Mouse (Mus musculus): ENCODE measurements around the gene Ttc13.

The Ttc13 gene

DNA sequence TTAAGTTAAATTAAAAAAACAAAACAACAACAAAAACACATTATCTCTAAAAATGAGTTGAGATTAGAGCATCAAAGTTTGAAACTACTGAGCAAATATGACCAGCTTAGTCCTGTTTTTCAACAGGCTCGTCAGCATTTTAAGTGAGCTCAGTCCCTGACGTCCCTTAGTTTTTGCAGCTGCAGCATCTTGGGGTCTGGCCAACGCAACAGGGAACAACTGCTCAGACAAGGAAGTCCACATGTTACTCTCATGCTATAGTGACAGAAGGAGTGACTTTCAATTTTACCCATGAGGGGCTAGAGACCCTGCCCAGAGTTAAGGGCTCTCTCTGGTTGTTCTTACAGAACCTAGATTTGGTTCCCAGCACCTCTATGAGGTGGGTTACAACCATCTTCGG lies 17.4 kb downstream of the Ttc13 start:
- in situ Hi-C loops (cut with MboI; ENCODE audit: low sequenced_read_pairs), result no loop called here

DNA sequence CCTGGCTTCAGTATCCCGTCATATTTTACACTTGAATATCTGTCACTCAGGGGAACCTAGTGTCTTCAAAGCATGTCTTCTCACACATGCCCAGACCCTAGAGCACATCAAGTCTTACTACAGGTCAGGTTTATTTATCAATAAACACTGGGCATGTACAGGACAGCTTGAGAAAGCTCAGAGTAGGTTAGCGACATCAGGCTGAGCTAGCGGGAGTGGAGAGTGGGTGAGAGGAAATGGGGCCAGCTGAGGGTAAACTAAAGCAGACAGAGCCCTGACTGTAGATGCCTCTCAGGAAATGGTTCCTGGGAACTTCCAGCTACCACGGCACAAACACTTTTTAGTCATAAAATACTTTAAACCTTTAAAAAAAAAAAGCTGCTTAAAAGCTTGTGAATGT lies 18.3 kb downstream of the Ttc13 start:
- in situ Hi-C loops (cut with MboI; ENCODE audit: low sequenced_read_pairs), result no loop called here

DNA sequence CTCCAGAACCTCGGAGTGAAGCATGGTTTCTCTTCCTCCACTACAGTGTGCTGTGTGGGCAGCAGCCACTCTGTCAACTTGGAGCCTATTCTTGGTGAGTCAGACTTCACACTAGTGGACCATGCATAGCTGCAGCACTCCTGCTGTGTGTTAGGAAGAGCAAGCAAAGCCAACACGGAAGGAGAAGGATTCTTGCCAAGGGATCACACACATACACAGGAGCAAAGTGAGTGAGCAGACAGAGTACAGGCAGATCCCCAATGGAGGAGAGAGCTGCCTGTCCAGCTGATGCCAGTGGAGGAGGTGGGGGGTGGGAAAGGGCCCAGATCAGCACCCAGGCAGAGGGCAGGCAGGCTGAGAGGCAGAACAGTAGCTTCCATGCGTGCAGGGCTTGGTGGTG lies 19.6 kb downstream of the Ttc13 start:
- in situ Hi-C loops (cut with MboI; ENCODE audit: low sequenced_read_pairs), result no loop called here

DNA sequence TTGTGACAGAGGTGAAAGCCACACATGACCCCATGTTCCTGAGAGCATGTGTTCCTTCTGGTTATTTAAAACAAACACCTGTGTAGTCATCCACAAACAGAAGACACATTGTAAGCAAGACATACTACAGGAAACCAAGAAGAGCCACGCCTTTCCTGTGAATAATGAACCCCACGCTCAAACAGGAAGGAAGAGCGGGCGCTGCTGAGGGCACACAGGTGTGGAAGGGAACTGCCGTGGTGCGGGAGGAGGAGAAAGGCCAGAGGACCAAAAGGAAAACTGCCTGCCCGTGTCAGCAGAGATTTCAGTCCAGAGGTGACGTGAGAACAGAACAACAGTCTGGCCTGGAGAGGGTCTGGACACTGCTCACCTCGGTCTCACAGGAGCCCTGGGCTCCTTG lies 20.8 kb downstream of the Ttc13 start:
- in situ Hi-C loops (cut with MboI; ENCODE audit: low sequenced_read_pairs), result no loop called here

DNA sequence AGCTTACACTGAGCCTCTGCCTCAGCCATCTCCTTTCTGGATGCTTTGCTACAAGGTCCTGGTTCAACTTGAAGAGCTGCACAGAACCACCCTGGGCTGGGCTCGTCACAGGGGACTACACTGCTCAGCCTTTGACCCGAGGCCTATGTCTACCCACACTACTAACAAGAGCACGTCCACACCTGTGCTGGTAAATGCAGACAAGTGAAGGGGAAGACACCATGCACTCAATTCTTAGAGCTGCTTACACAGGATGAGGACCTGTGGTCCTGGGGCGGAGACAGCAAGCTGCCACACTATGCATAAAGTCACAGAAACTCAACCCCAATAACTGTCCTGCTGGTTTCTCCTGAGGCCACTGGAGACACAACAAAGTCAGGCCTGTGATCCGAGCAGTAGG lies 21.5 kb downstream of the Ttc13 start:
- in situ Hi-C loops (cut with MboI; ENCODE audit: low sequenced_read_pairs), result no loop called here

DNA sequence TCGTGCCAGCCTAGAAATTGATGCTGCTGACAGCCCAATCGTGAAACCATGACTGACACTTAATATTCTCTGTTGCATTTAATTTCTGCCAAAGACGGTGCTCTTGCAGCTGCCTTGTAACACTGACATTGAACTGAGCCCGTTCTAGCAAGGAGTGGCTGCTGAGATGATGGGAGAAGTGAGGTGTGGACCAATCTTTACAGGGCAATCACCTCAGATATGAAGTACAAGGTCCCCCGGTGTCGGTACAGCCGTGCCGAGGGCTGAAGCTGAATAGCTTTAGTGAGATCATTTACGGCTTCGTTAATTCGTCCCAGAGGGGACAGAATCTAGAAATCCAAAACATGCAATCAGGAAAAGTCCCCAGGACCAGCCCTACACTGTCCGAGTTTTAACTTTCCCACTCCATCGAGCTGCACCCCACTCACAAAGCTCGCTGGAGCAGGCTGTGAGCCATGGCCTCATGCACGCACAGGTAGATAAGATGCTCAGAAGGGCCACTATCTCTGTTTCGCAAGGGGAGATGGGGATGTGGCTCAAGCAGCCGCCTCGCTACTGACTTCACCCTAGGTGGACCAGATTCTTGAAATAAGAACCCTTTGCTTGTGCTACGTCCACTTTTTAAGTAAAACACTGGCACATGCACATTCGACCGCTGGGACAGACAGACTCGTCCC lies 26.2 kb downstream of the Ttc13 start:
- in situ Hi-C loops (cut with MboI; ENCODE audit: low sequenced_read_pairs), result no loop called here

DNA sequence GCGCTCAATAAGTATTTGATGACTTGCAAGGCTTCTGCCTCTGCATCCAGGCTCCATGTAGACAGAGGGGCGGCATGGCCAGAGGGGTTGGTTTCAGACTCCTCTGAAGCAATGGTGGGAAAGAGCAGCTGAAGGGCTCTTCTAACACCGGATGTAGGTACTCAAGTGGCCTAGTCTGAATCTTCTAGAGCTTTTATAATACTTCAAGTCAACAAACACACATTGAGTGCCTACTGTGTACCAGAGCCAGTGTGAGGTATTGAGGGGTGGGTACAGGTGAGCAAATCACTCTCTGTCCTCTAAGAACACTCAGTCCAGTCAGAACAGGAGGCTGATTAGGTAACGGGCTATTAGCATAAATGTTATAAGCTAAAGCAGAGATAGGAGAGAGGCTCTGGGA lies 30.1 kb downstream of the Ttc13 start:
- in situ Hi-C loops (cut with MboI; ENCODE audit: low sequenced_read_pairs), result no loop called here

DNA sequence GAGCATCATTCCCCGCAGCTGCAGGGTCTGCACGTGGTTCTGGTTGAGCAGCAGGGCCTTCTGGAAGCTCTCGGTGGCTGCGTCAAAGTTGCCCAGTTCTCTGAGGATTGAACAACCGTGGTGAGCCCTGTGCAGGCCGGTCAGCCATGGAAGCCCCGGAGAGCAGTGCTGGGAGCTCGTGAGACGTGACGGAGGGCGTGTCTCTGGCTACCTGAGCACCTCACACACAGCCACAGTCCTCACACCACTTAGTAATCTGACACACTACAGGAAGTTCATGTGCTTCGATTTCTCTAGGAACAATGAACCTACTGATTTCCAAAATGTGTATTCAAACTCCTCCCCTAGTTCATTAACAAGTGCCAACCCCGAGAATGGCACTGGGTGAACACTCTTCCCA lies 32.9 kb downstream of the Ttc13 start:
- in situ Hi-C loops (cut with MboI; ENCODE audit: low sequenced_read_pairs), result no loop called here

DNA sequence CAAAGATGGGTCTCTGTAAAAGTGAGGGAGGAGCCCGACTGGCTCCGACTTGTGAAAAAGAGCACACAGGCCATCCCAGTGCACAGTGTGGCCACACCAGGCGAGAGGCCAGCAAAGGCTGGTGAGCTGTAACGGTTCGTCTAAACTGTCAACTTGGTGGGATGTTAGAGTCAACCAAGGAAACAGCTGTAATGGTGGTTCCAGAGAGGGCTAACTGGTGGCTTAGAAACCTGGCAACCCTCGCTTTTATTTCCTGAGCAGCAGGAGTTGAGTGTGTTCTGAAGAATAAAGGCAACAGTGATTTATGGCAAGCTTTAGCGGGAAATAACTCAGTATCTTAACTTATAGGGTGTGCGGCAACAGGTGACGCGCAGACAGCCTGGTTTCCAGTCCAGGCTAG lies 39.6 kb downstream of the Ttc13 start:
- in situ Hi-C loops (cut with MboI; ENCODE audit: low sequenced_read_pairs), result no loop called here

DNA sequence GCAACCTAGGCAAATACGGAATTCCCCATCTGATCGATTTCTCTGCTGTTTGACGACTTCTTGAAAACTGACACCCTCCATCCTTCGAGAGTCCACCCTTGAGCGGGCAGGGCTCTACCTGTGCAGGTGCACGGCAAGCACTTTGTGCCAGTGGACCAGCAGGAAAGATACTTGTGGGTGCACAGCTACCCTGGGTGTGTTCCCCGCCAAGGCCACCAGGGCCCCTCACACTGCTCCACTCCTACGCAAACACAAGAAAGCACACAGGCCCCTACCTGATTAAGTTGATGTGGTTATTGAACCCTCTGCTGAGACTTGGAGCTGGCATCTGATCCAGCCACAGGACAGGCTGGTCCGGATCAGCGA lies 40.0 kb downstream of the Ttc13 start:
- in situ Hi-C loops (cut with MboI; ENCODE audit: low sequenced_read_pairs), result no loop called here

DNA sequence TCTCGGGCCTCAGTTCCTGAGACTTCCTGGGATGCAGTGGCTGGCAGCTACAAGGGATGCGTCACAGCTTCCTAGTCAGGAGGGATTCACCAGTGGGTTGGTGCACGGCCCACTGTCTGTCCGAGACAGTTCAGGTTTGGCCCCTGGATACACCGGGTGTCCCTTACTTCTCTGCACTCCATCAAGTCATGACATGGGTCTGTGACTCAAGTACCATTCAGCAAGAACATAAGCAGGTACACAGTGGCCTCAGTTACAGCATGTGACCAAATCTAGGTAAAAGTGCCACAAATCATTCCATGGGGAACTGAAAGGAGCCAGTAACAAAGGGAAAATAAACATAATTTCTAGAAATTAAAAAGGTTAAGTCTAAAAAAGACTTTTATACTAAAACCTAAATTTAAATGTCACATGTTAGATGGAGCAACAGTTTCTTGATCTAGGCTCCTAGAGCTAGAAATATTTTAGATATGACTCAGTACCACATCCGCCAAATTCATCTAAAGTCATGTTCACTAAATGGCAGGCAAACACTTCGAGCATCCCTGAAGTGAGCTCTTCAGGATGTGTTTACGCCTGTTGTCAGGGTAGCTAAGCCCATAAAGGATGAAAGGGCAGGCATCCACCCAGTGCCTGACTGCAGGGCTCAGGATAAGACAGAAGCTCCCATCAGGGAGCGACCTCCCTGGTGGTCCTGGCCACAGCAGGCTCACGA lies 40.5 kb downstream of the Ttc13 start:
- in situ Hi-C loops (cut with MboI; ENCODE audit: low sequenced_read_pairs), result no loop called here

DNA sequence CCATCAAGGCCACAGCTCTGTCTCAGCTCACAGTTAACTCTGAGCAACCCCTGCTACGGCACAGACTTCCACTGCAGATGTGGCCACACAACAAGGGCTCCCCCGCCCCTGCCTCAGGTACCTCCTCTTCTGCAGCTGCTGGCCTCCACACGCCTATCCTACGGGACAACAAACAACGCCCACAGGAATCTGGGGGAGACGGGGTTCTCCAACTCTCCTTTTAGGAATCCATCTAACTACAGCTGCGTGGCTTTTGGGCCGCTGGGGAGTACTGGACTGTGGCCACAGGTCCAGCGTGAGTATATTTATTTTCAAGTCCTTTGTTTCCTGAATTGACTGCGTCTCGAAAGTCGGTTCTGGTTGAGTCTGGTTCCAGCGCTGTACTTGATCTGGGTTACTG lies 43.5 kb downstream of the Ttc13 start:
- in situ Hi-C loops (cut with MboI; ENCODE audit: low sequenced_read_pairs), result no loop called here

DNA sequence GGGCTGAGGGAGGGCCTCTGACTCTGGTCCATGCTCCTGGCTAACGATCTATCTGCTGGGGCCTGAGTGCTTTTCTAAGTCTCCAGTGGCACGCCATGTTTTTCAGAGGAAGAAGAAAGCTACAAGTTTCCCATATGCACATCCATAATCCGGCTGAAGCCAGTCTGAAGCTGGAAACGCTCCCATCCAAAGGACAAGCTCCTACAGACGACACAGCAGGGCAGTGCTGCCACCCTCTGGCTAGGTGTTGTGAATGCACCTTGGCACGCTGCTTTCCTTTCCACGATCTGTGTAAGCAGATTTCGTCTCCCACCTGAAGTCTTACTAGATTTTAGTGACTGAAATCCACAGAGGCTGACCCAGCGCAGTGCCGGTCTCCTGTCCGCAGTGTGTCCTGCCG lies 44.3 kb downstream of the Ttc13 start:
- in situ Hi-C loops (cut with MboI; ENCODE audit: low sequenced_read_pairs), result no loop called here

DNA sequence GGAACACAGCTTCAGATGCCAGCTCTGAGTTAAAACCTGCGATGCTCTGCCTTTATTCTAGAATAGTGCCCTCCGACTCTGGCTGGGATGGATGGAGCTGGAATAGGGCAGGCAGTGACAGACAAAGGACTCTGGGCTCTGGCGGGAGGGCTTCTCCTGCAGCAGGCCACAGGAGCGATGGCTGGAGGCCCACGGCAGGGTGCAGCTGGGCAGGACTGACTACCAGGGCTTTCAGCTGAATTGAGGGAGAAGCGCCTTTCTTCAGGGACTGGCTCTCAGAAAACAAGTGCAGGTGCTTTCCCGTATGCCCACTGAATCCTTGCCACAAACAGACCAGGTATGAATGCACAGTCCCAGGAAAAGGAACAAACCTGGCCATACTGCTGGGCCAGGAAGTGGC lies 44.7 kb downstream of the Ttc13 start:
- in situ Hi-C loops (cut with MboI; ENCODE audit: low sequenced_read_pairs), result no loop called here

DNA sequence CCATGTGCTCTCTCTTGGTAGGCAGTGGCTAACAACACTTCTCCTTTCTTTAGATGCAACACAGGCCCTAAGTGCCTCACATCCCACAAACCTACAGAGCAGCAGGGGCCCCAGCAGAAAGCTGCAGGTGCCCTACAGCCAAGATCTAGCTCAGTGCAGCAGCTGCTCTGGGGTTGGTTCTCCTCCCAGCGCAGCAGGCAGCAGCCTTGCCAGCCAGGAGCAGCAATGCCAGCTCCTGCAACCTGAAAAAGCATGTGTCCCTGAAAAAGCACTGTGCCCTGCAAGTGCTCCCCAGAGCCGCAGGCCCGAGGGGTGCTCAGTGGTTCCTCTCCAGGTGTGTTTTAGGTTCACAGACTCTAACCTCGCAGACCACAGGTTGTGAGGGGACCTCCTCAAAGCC lies 45.1 kb downstream of the Ttc13 start:
- in situ Hi-C loops (cut with MboI; ENCODE audit: low sequenced_read_pairs), result no loop called here

DNA sequence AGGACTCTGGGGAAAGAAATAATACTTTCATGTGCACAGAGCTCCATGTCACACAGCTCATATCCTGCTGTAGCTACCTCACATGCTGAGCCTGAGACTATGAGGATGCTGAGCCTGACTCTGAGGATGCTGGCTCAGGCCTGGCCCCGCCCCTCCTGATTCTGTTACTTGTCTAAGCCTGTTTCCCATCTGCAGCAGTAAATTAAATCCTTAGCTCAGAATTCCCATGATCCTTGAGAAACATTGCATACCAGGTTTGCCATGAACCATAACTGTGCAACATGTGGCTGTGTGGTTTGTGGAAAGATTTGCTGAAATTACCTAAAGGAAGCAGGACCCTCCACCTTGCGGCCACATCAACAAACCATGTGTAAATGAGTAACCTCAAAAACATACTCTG lies 49.4 kb downstream of the Ttc13 start:
- in situ Hi-C loops (cut with MboI; ENCODE audit: low sequenced_read_pairs), result no loop called here

DNA sequence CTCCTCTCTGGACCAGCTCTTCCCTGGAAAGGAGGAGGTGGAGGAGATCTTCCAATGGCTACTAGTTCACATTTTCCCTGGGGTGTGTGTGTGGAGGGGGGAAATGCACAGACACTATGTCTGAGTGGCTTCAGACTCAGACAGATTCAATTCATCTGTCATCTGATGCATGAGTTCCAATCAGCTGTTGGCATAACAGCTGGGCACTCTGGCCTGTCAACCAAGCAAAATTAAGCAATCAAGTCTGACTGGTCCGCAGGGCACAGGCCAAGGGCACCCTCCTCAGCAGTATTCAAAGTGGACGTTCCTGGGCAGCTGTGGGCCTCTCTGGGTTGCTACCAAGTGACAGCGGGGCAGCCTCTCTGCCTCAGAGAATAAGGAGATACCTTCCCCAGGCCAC lies 53.0 kb downstream of the Ttc13 start:
- in situ Hi-C loops (cut with MboI; ENCODE audit: low sequenced_read_pairs), result no loop called here

DNA sequence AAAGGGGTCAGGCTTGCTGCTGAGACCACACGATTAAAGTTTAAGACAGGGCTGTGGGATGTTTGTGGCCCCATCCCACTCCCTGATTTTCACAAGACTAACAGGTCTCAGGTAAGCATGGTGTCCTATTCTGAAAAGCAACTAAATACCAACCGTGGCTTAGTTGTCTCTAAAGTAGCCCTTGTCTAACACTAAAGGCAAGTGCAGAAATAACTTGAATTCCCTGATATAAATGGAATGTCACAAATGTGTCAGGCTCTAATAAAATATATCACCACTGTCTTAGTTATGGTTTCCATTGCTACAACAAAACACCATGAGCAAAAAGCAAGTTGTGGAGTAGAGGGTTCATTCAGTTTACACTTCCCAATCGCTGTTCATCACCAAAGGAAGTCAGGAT lies 57.4 kb downstream of the Ttc13 start:
- in situ Hi-C loops (cut with MboI; ENCODE audit: low sequenced_read_pairs), result no loop called here

DNA sequence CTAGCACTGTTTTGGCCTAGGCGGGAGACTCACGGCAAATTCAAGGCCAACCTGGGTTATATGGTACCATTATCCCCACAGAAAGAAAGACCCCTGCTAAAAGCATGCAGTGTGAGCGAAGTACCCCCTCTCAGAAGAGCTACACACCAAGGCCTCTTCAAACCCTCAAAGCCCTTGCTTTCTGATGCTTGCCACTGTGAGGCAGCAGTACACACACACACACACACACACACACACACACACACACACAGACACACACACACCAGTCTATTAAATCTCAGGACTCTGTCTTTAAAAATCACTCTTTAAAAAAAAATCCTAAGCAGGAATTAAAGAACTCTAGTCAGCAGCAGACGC lies 57.9 kb downstream of the Ttc13 start:
- in situ Hi-C loops (cut with MboI; ENCODE audit: low sequenced_read_pairs), result no loop called here

DNA sequence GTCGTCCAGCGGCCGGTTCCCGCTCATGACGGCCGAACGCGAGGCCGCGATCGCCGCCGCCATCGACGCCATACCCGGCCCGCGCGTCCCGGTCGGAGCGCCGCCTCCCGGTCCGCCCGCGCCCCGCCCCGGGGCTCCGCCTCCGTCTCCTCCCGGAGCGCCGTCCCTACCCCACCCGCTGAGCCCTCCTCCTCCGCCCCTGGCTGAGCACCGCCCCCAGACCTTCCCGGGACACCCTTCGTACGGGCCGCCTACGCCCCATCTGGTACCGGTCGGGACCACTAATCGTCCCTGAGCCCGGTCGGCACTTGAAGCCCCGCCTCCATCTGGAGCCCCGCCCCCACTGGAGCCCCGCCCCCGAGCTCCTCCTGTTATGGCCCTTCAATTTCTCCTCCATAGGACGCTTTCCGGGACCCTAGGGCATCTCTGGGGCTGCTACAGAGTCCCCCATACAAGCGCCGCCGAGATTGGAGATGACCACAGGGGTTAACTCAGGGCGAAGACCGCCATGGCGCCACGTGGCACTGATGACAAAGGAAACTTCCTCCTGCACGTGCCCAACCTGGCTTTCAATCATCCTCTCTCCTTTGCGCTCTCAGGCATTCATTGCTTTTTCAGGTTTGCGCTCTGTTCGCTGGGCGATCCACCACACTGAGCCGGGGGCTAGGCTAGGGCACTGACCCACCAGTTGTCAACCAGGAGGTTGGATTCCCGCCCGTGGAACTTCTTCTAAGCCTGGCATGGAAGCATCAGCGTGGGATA lies 58.5 kb downstream of the Ttc13 start, which contains the start of gene 2310022B05Rik:
Gene 2310022B05Rik (minus strand): TSS at position 258 of the 762 bp plus-strand sequence.
- in situ Hi-C loops (cut with MboI; ENCODE audit: low sequenced_read_pairs), result no loop called here

DNA sequence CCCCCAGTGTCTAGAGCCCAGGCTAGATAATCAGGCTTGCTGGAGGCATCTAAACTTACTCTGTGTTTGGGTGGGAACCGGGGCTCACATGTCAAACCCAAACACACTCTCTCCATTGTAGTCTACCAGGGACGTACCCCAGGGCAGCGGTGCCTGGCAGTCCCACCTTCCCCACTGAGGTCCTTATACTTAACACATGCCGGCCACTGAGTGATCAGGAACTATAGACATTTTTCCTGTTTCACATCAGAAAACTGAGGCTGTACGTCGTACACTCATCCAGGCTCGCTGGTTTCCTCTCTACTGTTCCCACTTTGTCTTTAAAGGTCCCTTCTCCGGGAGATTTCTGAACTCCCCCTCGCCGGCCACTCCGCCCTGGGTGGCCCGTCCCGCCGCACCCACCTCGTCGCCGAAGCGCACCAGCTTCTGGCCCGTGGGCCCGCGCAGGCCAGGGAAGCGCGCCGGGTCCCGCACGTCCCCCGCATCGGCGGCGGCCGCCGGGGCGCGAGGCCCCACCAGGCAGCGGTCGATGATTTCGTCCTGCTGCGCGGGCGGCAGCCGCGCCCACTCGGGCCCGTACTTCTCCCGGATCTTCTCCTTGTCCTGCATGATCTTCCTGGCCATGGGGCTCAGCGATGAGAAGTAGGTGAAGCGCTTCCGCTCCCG lies 59.2 kb downstream of the Ttc13 start:
- in situ Hi-C loops (cut with MboI; ENCODE audit: low sequenced_read_pairs), result no loop called here

DNA sequence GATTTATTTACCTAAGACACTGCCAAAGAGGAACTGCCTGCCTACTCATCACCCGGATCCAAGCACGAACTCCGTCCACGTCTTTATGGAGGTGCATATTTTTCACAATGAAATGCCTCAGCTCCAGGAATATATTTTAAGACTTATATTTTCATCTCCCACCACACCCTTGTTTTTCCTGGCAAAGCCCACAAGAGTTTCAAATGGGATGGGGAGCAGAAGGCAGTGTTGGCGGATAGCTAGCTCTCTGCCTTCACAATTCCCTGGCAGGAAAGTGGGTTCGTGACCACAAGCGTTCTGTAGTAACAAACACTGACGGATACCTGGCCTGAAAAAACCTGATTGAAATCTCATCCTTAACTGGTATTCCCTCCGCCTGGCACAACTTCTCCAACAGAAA lies 60.0 kb downstream of the Ttc13 start:
- in situ Hi-C loops (cut with MboI; ENCODE audit: low sequenced_read_pairs), result no loop called here

All from CH12F3 (cell line).